Mouse (Mus musculus): ENCODE measurements around the gene Stk11.

DNA sequence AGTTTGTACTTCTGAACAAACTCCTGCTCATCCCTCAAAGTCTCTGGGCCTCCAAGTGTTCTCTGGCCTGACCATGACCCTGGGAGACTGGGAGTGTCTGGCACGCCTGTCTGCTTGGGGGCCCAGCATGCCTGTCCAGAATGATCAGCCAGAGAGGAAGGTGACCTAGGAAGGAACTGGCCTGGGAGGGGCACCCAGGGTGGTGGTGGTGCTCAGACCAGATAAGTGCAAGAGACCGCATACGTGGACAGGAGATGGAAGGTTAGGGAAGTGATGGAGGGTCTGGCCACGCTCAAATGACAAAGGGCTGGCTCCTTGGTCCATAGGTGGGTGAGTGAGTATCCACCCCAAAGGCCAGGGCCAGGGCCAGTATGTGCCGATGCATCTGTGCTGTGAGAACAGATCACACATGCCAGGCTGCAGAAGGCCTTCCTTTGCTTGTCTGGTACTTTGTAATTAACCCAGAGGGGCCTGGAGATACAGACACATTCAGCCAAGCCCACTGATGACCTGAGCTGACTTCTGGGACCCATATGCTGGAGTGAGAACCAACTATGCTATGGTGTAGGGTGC lies 31.6 kb downstream of the Stk11 start:
- TF ChIP-seq POLR2A (IDR thresholded peaks at IDR 0.05; ENCODE audit: low read depth, low read length), result no peak
- no peak for TF ChIP-seq CTCF (IDR thresholded peaks at IDR 0.05; ENCODE audit: extremely low read depth, insufficient read length, insufficient replicate concordance, low read depth, low read length)
